Mouse (Mus musculus): ENCODE results near the gene Gm281. TPM values are rescaled to one million over a fixed set of nuclear protein-coding genes. Genes with fewer than 3 reads are reported as not detected.

The Gm281 gene
- total and polyA plus RNA-seq, 2 experiments from 2014 or later, result 0.11 TPM; not detected in 1

DNA sequence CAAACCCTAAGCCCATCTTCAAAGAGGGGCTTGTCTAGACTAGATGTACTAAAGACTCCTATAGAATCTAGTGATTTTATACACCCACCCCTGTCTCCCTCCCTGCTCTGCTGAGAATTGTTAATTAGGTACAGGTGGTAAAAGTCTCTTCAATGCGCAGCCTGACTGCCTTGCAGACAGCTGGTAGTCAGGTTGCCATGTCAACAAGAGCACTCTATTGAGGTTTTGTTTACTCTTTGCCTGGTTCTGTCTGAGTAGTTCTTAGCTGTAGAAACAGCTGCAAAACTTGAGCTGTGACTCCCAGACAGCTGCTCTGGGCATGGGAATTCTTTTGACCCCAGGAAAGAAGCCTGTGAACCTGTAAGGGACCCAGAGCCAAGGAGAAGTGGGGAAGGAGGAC, 143.6 kb downstream of the Gm281 start:
- Histone ChIP-seq H3K9ac (no peak overlapping the region), H3K4me1 (ENCODE audit: insufficient read depth) (peaks cover 7% of the 10 kb centered on the region; the same call in 1 of the 2 replicates), H3K9me3 (ENCODE audit: low read length) (no peaks in the 10 kb centered on the region), H3K27me3 (ENCODE audit: insufficient read depth, low read length) (no peaks in the 10 kb centered on the region), H3K27ac (ENCODE audit: low read depth, low read length) (0 out of 2 replicates have a peak overlapping the region, but pooled peaks have one; percentile 40), H3K4me2 (ENCODE audit: low read depth) (no peak overlapping the region), H3K36me3 (ENCODE audit: insufficient read depth) (no peaks in the 10 kb centered on the region), H3K4me3 (ENCODE audit: low read depth, low read length) (no peak overlapping the region)
- DNase-seq, result peak; percentile 60
- WGBS, result 3% methylated on average over 1 of the region's 1 CpGs
- peak; percentile 98 for ATAC-seq
- TF ChIP-seq CTCF (IDR thresholded peaks at IDR 0.05; ENCODE audit: low read depth), result no peak

Small RNA genes within 50 kb of the gene (microRNA-seq; reads per million reads assigned to microRNA genes)
- 0 reads per million in 2 experiments for gene Gm27506

Other genes starting within 250 kb of the Gm281 start
- gene Sntn, start 243.6 kb downstream of the Gm281 start, total RNA-seq (2014; rRNA removed), result 0.23 TPM in 1 of 2 replicates, not detected in the other
- 0.15 and 0.16 TPM in 2 replicates for gene Sntn, start 243.6 kb downstream of the Gm281 start, polyA plus RNA-seq (2015; fragmentation: Nextera tagmentation; extraction: Ambion mirVana)
- 9.2 and 14.4 TPM in 2 replicates for gene Atxn7, start 47.0 kb upstream of the Gm281 start, total RNA-seq (2014; rRNA removed)
- gene Atxn7, start 47.0 kb upstream of the Gm281 start, polyA plus RNA-seq (2015; fragmentation: Nextera tagmentation; extraction: Ambion mirVana), result 1.0 and 2.2 TPM in 2 replicates
- 90.7 and 105 TPM in 2 replicates for gene Thoc7, start 47.4 kb upstream of the Gm281 start, total RNA-seq (2014; rRNA removed)
- 189 and 216 TPM in 2 replicates for gene Thoc7, start 47.4 kb upstream of the Gm281 start, polyA plus RNA-seq (2015; fragmentation: Nextera tagmentation; extraction: Ambion mirVana)
- 216 and 245 TPM in 2 replicates for gene Psmd6, start 206.5 kb upstream of the Gm281 start, total RNA-seq (2014; rRNA removed)
- gene Psmd6, start 206.5 kb upstream of the Gm281 start, polyA plus RNA-seq (2015; fragmentation: Nextera tagmentation; extraction: Ambion mirVana), result 250 and 269 TPM in 2 replicates